Mouse (Mus musculus) hindbrain, embryonic 10.5 days (tissue): Measurements from ENCODE around the gene Fopnl. TPM values are rescaled to one million over a fixed set of nuclear protein-coding genes. Genes with fewer than 3 reads are reported as not detected.

Experiments
- DNase-seq: peaks from one replicate; pipeline ENCODE4 v3.0.0-alpha.2; 2017; ENCODE audit warnings: low spot score
- H3K27ac ChIP-seq: fragments of 300-500 bp; sonication (generic); 2 replicates; pipeline ENCODE4 v1.5.1; 2016; ENCODE audit warnings: mild to moderate bottlenecking, moderate library complexity
- H3K27me3 ChIP-seq: fragments of 300-500 bp; sonication (generic); 2 replicates; pipeline ENCODE4 v1.6.1; 2016; ENCODE audit warnings: mild to moderate bottlenecking; ENCODE audit not compliant: poor library complexity, insufficient read depth, severe bottlenecking
- H3K36me3 ChIP-seq: fragments of 300-500 bp; sonication (generic); 2 replicates; pipeline ENCODE4 v1.6.1; 2016; ENCODE audit warnings: mild to moderate bottlenecking, moderate library complexity
- H3K4me1 ChIP-seq: fragments of 300-500 bp; sonication (generic); replicated peaks from 2 replicates; pipeline ENCODE4 v1.6.1; 2016; ENCODE audit warnings: mild to moderate bottlenecking
- H3K4me3 ChIP-seq: fragments of 300-500 bp; sonication (generic); 2 replicates; pipeline ENCODE4 v1.5.1; 2016; ENCODE audit warnings: mild to moderate bottlenecking, moderate library complexity
- H3K9me3 ChIP-seq: fragments of 300-500 bp; sonication (generic); 2 replicates; pipeline ENCODE4 v1.6.1; 2016; ENCODE audit warnings: mild to moderate bottlenecking, moderate library complexity
- WGBS: fragments of 180-500 bp; shearing (Covaris S2); methylation state at CpG from one replicate; pipeline ENCODE4 v1.1.7; 2016; 5-methylcytosine and 5-hydroxymethylcytosine counted together
- polyA plus RNA-seq: library from polyadenylated mRNA; unstranded; fragments of >200 nt; fragmentation: Nextera tagmentation; extraction: Ambion mirVana; gene quantifications from 2 replicates; pipeline ENCODE4 v1.2.1, GENCODE M21; 2016

Gene Fopnl
- polyA plus RNA-seq, 1 experiment from 2014 or later: 164 TPM

DNA sequence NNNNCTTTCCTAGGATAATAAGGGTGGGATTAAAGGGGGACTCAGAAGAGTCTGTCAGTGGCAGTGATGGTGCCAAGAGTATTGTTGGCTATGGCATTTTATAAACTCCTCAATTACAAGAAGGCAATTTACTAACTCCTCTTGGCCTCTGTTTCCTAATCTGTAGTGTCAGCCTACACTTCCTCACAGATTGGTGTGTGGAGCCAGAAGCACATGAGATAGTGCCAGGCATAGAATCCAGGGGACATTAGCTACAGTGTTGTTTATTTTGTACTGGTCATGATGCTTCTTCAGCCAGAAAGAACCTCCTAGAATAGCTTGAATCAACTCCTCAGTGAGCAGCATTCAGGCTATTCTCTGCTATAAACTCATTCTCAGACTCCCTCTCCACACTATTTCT, 34.4 kb upstream of the Fopnl start:
- Histone ChIP-seq H3K27me3 (no peaks in the 10 kb centered on the region), H3K4me1 (no peaks in the 10 kb centered on the region)

DNA sequence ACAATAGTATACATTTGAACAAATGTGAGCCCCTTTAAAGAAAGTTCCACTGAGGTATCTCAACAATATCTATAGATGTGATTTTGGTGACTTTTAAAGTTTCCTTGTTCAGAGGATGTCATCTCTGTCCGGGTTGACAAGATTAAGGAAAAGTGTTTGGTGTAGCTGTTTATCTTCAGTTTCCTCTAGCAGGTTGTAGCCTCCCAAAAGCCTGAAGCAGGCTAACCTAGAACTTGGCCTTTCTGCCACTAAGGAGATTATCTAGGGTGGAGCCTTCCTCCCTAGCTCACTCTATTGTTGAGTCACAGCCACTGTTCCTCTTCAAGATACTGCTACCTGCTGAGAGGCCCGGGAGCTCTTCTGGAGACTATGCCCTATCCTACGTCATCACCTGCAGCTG, 27.8 kb upstream of the Fopnl start:
- Histone ChIP-seq H3K4me1 (no peaks in the 10 kb centered on the region), H3K36me3 (no peaks in the 10 kb centered on the region), H3K9me3 (no peaks in the 10 kb centered on the region), H3K27ac (no peak overlapping the region), H3K27me3 (no peaks in the 10 kb centered on the region), H3K4me3 (no peak overlapping the region)
- 74% methylated on average over 3 of the region's 3 CpGs for WGBS
- no peak for DNase-seq

More for the DNA sequence above, 34.4 kb upstream of the Fopnl start:
- Histone ChIP-seq H3K36me3 (no peaks in the 10 kb centered on the region), H3K4me3 (no peak overlapping the region), H3K27ac (no peak overlapping the region), H3K9me3 (no peaks in the 10 kb centered on the region)
- no peak for DNase-seq

DNA sequence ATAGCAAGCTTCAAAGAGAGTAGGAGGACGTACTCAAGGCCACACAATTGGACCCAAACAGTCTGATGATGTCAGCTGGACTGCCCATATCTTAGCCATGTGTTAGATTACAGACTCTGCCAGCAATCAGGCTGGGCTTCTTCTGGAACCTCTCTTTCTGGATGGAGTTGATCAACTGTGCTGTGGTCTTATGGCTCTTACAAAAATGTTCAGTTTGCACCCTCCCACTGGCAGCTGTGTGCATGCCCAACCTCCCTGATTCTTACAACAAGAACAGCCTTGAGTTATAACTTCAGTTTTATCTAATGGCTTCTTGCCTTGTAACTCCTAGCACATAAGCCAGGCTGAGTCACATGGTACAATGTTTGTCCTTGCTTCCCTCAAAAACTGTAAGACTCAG, 11.0 kb upstream of the Fopnl start:
- no peak overlapping the region for H3K27ac ChIP-seq
- H3K27me3 ChIP-seq: no peaks in the 10 kb centered on the region
- H3K9me3 ChIP-seq: no peaks in the 10 kb centered on the region
- no peaks in the 10 kb centered on the region for H3K4me1 ChIP-seq
- H3K36me3 ChIP-seq: no peaks in the 10 kb centered on the region
- DNase-seq: no peak
- no peak overlapping the region for H3K4me3 ChIP-seq
- WGBS: 76% methylated on average over 1 of the region's 1 CpGs

DNA sequence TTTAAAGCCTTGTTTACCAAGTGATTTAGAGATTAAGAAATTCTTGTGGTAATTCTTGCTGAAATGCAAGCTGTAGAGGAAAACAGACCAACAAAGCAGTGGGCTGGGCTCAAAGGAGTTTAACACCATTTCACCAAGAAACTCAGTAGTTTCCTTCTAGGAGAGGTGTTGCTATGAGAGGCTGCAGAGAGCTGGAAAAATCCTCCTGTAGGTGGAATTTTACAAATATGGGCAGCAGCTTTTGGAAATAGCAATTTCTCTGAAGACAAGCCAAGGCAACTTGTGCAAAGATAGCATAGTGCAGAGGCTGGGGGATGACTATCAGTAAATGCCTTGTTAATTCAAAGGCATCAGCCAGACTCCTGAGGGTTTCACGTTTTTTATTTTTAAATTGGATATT, 3.3 kb upstream of the Fopnl start:
- WGBS: 56% methylated on average over 1 of the region's 1 CpGs
- DNase-seq: no peak
- H3K9me3 ChIP-seq: no peaks in the 10 kb centered on the region
- no peaks in the 10 kb centered on the region for H3K27me3 ChIP-seq
- no peak overlapping the region for H3K27ac ChIP-seq
- H3K4me1 ChIP-seq: peaks cover 16% of the 10 kb centered on the region
- no peak overlapping the region for H3K4me3 ChIP-seq
- H3K36me3 ChIP-seq: no peaks in the 10 kb centered on the region

DNA sequence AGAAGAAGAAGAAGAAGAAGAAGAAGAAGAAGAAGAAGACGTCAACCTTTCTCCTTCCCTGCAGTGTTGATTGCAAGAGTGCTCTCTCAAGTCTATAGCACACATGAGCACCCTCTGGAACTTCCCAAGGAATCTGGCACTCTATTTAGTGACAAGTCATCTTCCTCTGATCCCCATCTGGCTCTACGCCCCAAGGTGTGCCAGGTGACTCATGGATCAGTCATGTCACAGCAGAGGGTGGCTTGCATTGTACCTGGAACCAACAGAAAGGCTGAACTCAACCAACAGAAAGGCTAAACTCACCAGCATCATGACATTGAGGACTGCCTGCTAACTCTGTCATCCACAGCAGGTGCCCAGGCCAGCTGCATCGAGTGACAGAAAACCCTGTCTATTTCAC, 2.5 kb upstream of the Fopnl start:
- DNase-seq: no peak
- WGBS: 87% methylated on average over 3 of the region's 3 CpGs
- Histone ChIP-seq H3K4me3 (no peak overlapping the region), H3K36me3 (no peaks in the 10 kb centered on the region), H3K27me3 (no peaks in the 10 kb centered on the region), H3K4me1 (peaks cover 18% of the 10 kb centered on the region), H3K9me3 (no peaks in the 10 kb centered on the region), H3K27ac (no peak overlapping the region)

DNA sequence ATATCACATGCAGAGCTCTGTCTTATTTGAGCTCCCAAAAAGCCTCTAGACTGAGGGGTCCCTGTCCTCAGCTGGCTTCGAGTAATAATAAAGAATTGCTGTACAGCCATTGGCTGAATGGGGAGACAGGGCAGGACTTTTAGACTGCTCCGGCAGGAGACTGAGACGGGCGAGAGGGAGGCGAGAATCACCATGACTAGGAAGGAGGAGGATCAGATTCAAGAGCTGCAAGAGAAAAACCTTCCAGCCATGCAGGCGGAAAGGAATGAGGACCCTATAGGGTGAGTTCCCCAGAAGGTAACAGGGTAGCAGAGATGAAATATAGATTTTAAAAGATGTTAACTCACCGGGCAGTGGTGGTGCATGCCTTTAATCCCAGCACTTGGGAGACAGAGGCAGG, 4.3 kb downstream of the Fopnl start:
- H3K4me3 ChIP-seq: no peak overlapping the region
- H3K27me3 ChIP-seq: no peaks in the 10 kb centered on the region
- no peak overlapping the region for H3K27ac ChIP-seq
- peaks cover 60% of the 10 kb centered on the region for H3K36me3 ChIP-seq
- no peaks in the 10 kb centered on the region for H3K9me3 ChIP-seq
- WGBS: 96% methylated on average over 7 of the region's 7 CpGs
- H3K4me1 ChIP-seq: peaks cover 18% of the 10 kb centered on the region
- DNase-seq: no peak

DNA sequence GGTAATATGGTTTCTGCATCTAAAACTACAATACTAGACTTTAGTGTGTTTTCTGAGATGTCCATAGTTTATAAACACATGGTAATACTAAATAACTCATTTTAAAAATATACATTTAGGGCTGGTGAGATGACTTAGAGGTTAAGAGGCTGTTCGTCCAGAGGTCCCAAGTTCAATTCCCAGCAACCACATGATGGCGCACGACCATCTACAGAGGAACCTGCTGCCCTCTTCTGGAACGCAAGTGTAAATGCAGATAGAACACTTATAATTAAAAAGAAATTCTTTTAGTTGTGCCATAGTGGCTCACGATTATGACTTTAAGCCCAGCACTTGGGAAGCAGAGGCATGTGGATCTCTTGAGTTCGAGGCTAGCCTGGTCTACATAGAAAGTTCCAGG, 5.8 kb downstream of the Fopnl start:
- Histone ChIP-seq H3K27ac (no peak overlapping the region), H3K36me3 (peaks cover 75% of the 10 kb centered on the region), H3K9me3 (no peaks in the 10 kb centered on the region), H3K27me3 (no peaks in the 10 kb centered on the region), H3K4me3 (no peak overlapping the region), H3K4me1 (peaks cover 10% of the 10 kb centered on the region)
- 52% methylated on average over 6 of the region's 6 CpGs for WGBS
- peak; percentile 29 for DNase-seq

DNA sequence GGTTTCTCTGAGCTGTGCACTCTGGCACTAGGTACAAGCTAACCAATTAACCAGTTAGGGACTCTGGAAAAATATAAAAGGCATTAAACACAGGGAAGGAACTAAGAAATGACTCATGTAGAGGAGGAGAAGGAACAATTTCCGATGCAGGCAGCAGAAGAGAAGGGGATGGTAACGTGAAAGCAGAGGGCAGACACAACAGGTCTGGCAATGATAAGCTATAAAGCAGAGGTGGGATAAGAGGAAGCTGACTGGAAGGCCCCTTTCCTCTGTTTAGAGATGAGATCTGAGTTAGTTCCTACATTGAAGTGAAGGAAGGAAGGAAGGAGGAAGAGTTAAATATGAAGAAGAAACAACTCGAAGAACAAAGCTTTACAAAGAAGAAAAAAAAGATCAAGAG, 7.4 kb downstream of the Fopnl start:
- H3K36me3 ChIP-seq: peaks cover 86% of the 10 kb centered on the region
- H3K27me3 ChIP-seq: no peaks in the 10 kb centered on the region
- no peak overlapping the region for H3K4me3 ChIP-seq
- H3K9me3 ChIP-seq: no peaks in the 10 kb centered on the region
- H3K27ac ChIP-seq: no peak overlapping the region
- DNase-seq: no peak
- WGBS: 85% methylated on average over 3 of the region's 3 CpGs
- no peaks in the 10 kb centered on the region for H3K4me1 ChIP-seq

DNA sequence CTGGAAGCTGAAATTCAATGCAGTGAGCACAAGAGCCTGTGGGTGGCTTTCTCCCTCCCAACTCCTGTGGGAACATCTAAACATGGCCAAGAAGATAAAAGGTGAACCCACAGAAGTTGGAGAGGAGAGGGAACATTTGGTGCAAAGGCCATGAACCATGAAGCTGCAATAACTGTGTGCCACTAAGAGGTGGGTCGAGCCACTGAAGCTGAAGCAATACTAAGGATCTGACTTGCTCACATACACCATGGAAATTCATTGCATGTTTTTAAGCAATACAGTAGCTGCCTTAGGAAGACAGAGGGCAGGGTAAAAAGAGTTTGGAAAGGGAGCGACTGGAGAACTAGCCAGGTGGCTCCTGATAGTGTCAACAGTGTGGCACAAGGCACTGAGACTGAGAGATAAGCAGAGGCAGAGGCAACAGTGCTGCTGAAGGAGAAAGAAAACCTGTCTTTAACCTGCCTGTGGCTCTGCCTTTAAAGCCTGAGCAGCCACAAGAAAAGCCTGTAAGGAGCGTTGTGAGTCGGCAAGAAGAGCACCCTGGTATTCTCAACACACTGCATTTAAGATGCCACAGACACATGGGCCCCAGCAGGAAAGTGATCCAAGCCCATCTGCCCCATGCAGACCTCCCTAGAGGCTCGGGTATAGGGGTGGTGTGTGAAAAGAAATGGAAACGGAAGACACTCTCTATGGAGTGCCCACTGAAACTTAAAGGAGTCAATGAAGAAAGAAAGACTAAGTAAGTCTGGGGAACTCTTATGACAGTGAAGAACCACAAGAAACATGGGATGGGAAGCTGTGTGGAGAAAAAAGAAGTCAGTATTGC, 8.7 kb downstream of the Fopnl start:
- Histone ChIP-seq H3K27ac (no peak overlapping the region), H3K4me3 (no peak overlapping the region), H3K9me3 (no peaks in the 10 kb centered on the region), H3K4me1 (no peaks in the 10 kb centered on the region), H3K27me3 (no peaks in the 10 kb centered on the region), H3K36me3 (peaks cover 91% of the 10 kb centered on the region)
- DNase-seq: no peak
- WGBS: 93% methylated on average over 6 of the region's 6 CpGs

DNA sequence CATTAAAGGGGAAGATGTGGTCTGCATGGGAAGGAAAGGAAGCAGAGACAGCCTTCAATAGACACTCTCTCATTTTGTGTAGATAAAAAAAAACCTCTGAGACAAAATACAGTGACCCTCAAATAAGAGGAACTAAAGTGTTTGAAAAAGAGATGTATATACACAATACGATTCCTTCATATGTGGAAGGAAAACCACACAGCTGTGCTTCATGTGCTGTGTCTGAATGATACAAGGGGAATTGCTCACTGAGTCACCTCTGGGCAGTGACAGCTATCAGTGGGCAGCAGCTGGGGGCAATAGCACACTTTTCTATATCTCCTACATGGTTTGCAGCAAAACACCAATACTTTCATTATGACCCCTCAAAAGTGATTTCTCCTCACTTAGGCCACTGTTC, 9.8 kb downstream of the Fopnl start:
- WGBS: 93% methylated on average over 1 of the region's 1 CpGs
- no peaks in the 10 kb centered on the region for H3K27me3 ChIP-seq
- no peak overlapping the region for H3K4me3 ChIP-seq
- no peaks in the 10 kb centered on the region for H3K4me1 ChIP-seq
- DNase-seq: no peak
- H3K27ac ChIP-seq: no peak overlapping the region
- no peaks in the 10 kb centered on the region for H3K9me3 ChIP-seq
- H3K36me3 ChIP-seq: peaks cover 91% of the 10 kb centered on the region

DNA sequence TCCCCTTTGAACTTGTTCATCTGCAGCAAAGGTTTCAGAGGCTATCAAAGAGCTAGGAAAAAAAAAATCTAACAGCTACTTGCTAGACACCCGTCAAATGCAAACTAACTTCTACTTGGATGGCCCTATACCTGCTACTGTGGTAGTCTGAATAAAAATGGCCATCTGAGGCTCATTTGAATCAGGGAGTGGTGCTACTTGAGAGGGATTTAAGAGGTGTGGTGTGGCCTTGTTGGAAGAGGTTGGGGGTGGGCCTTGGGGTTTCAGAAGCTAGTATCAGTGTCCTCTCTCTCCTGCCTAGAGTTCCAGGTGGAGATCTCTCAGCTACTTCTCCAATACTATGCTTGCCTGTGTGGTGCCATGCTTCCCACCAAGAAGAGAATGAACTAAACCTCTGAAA, 10.8 kb downstream of the Fopnl start:
- no peak for DNase-seq
- no peaks in the 10 kb centered on the region for H3K4me1 ChIP-seq
- H3K27me3 ChIP-seq: no peaks in the 10 kb centered on the region
- peaks cover 91% of the 10 kb centered on the region for H3K36me3 ChIP-seq
- WGBS: 92% methylated on average over 1 of the region's 1 CpGs
- no peak overlapping the region for H3K27ac ChIP-seq
- no peaks in the 10 kb centered on the region for H3K9me3 ChIP-seq
- H3K4me3 ChIP-seq: no peak overlapping the region

DNA sequence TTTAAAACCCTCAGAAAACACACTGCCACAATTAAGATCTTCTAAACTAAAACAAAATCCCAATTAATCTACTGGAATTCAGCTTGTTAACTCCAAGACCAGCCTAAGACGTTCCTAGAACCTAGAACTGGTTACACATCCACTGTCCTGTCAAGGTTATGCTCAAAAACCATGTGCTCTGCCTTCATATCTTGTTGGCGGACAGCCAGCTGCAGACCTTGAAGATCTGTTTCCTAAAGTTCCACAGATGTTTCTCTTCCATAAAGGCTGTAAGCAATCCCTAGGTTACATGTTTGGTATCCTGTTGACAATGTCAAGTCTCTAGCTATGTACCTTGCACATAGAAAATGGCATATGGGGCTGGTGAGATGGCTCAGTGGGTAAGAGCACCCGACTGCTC, 12.4 kb downstream of the Fopnl start:
- H3K36me3 ChIP-seq: peaks cover 91% of the 10 kb centered on the region
- no peak for DNase-seq
- H3K9me3 ChIP-seq: no peaks in the 10 kb centered on the region
- no peak overlapping the region for H3K27ac ChIP-seq
- H3K4me3 ChIP-seq: no peak overlapping the region
- no peaks in the 10 kb centered on the region for H3K27me3 ChIP-seq
- H3K4me1 ChIP-seq: no peaks in the 10 kb centered on the region
- 93% methylated on average over 3 of the region's 3 CpGs for WGBS

DNA sequence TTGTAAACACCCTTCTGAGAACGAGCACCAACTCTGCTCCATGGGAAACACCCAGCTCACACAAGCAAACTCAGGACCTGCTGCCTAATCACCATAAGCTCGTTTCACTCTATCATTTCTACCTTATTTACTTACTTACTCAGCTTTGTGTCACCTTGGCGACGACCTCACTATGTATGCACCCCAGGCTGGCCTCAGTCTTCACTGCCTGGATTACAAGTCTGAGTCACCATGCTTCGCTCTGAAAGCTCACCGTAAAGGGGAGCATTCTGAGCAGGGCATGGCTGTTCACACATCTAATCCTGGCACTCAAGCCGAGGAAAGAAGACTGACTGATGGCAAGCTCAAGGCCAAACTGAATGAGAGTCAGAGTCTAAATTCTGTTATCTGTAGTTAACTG, 13.5 kb downstream of the Fopnl start:
- no peak for DNase-seq
- no peak overlapping the region for H3K4me3 ChIP-seq
- no peaks in the 10 kb centered on the region for H3K4me1 ChIP-seq
- WGBS: 86% methylated on average over 7 of the region's 7 CpGs
- H3K27ac ChIP-seq: no peak overlapping the region
- H3K9me3 ChIP-seq: no peaks in the 10 kb centered on the region
- peaks cover 93% of the 10 kb centered on the region for H3K36me3 ChIP-seq
- no peaks in the 10 kb centered on the region for H3K27me3 ChIP-seq

DNA sequence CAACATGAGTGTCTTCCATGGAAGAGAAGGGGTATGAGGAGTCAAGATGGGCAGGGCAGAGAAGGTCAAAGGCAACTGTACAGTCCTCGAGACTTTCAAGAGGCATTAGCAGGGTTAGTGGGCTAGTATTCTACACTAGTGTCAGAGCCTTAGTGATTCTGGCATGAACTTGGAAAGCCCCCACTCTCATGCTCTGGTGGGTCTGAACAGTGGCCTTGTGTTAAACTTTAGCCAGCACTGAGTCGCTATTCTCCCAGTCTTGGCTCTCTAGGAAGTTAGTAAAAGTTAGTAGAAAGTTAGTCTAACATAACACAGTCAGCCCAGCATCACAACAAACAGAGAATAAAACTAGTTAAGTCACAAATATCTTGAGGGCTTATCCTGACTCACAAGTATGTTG, 14.1 kb downstream of the Fopnl start:
- Histone ChIP-seq H3K27me3 (no peaks in the 10 kb centered on the region), H3K9me3 (no peaks in the 10 kb centered on the region), H3K4me3 (no peak overlapping the region), H3K36me3 (peaks cover 92% of the 10 kb centered on the region), H3K27ac (no peak overlapping the region), H3K4me1 (no peaks in the 10 kb centered on the region)
- no peak for DNase-seq
- 87% methylated on average over 2 of the region's 2 CpGs for WGBS
